Mouse (Mus musculus) CH12.LX (cell line): ENCODE results near the gene Adamts7. TPM values are rescaled to one million over a fixed set of nuclear protein-coding genes. Genes with fewer than 3 reads are reported as not detected.
A peak's percentile ranks its signal among the peaks of the same experiment; 100 is the strongest.

Experiments
- DNase-seq: peaks from one replicate; pipeline ENCODE4 v3.0.0-alpha.2; 2013; ENCODE audit errors: extremely low read depth
- H3K27ac ChIP-seq: 2 replicates; pipeline ENCODE4 v1.5.1; 2012; ENCODE audit warnings: low read depth, mild to moderate bottlenecking, control low read depth, moderate library complexity; ENCODE audit not compliant: insufficient read depth
- H3K27me3 ChIP-seq: replicated peaks from 2 replicates; pipeline ENCODE3; 2012; ENCODE audit warnings: inconsistent platforms
- H3K36me3 ChIP-seq, 2 experiments: replicated peaks in 1 of 2; 2 replicates each; pipeline versions ENCODE3 to v1.6.1; 2012; ENCODE audit warnings: inconsistent platforms in 1 of 2, low read length in 1 of 2, mild to moderate bottlenecking in 1 of 2, mixed read lengths in 1 of 2, moderate library complexity in 1 of 2; ENCODE audit not compliant: control insufficient read depth in 1 of 2, insufficient read depth in 1 of 2
- H3K4me1 ChIP-seq, 2 experiments: 2 replicates each; pipeline ENCODE4 v1.6.1; 2012; ENCODE audit warnings: inconsistent platforms in 1 of 2, moderate library complexity in 1 of 2; ENCODE audit not compliant: insufficient read depth in 2 of 2, control insufficient read depth in 1 of 2
- H3K4me2 ChIP-seq: 2 replicates; pipeline ENCODE4 v1.6.1; 2012; ENCODE audit warnings: low read depth, mild to moderate bottlenecking, control low read depth; ENCODE audit not compliant: poor library complexity, insufficient read depth, severe bottlenecking
- H3K4me3 ChIP-seq, 3 experiments: fragments of 150-350 bp in 1 of 3; sonication (generic) in 1 of 3; replicated peaks in 1 of 3; 2 replicates each; pipeline versions ENCODE3 to v1.5.1; 2011 to 2012; ENCODE audit warnings: low read depth in 2 of 3, low read length in 2 of 3, mild to moderate bottlenecking in 2 of 3, moderate library complexity in 2 of 3, control low read depth in 1 of 3, improper control_type of control experiment in 1 of 3, inconsistent platforms in 1 of 3, mixed read lengths in 1 of 3; ENCODE audit not compliant: poor library complexity in 1 of 3
- H3K79me2 ChIP-seq: replicated peaks from 2 replicates; pipeline ENCODE4 v1.6.1; 2012; ENCODE audit warnings: mild to moderate bottlenecking, moderate library complexity; ENCODE audit not compliant: control insufficient read depth, poor library complexity, insufficient read depth, severe bottlenecking; ENCODE audit errors: extremely low read depth
- H3K9ac ChIP-seq: 2 replicates; pipeline ENCODE4 v1.6.1; 2012; ENCODE audit warnings: low read depth, mild to moderate bottlenecking, control low read depth, moderate library complexity; ENCODE audit not compliant: insufficient read depth
- H3K9me3 ChIP-seq: replicated peaks from 2 replicates; pipeline ENCODE3; 2012; ENCODE audit warnings: low read length, inconsistent platforms, mixed read lengths
- CHD1 ChIP-seq: IDR thresholded peaks from 2 replicates; pipeline ENCODE4 v1.6.1; 2012; ENCODE audit warnings: low read depth, low read length, improper control_type of control experiment, inconsistent platforms
- CTCF ChIP-seq, 2 experiments: IDR thresholded peaks in 1 of 2; conservative IDR thresholded peaks in 1 of 2; 2 replicates each; pipeline ENCODE4 v1.5.1; 2011 to 2012; ENCODE audit warnings: low read depth in 2 of 2, low read length in 2 of 2, improper control_type of control experiment in 1 of 2, inconsistent platforms in 1 of 2, mild to moderate bottlenecking in 1 of 2, moderate library complexity in 1 of 2
- ELF1 ChIP-seq: IDR thresholded peaks from 2 replicates; pipeline ENCODE4 v1.6.1; 2014; ENCODE audit warnings: low read depth, mild to moderate bottlenecking, inconsistent platforms, low read length, improper control_type of control experiment
- EP300 ChIP-seq: IDR thresholded peaks from 2 replicates; pipeline ENCODE4 v1.6.1; 2011; ENCODE audit warnings: low read length, improper control_type of control experiment
- GABPA ChIP-seq: IDR thresholded peaks from 2 replicates; pipeline ENCODE4 v1.6.1; 2012; ENCODE audit warnings: low read depth, low read length, improper control_type of control experiment, inconsistent platforms; ENCODE audit not compliant: insufficient replicate concordance
- JUND ChIP-seq: conservative IDR thresholded peaks from 2 replicates; pipeline ENCODE4 v1.6.1; 2011; ENCODE audit warnings: low read depth, low read length, improper control_type of control experiment
- MAZ ChIP-seq: IDR thresholded peaks from 2 replicates; pipeline ENCODE4 v1.6.1; 2012; ENCODE audit warnings: low read depth, mild to moderate bottlenecking, inconsistent platforms, low read length, improper control_type of control experiment, moderate library complexity
- POLR2A ChIP-seq: IDR thresholded peaks from 2 replicates; pipeline ENCODE4 v1.6.1; 2011; ENCODE audit warnings: low read depth, mild to moderate bottlenecking, improper control_type of control experiment, low read length
- POLR2AphosphoS2 ChIP-seq: IDR thresholded peaks from 2 replicates; pipeline ENCODE4 v1.6.1; 2011; ENCODE audit warnings: low read depth, low read length, improper control_type of control experiment
- RAD21 ChIP-seq: IDR thresholded peaks from 2 replicates; pipeline ENCODE4 v1.6.1; 2011; ENCODE audit warnings: low read depth, mild to moderate bottlenecking, low read length, improper control_type of control experiment, moderate library complexity
- SIN3A ChIP-seq: IDR thresholded peaks from 2 replicates; pipeline ENCODE4 v1.6.1; 2012; ENCODE audit warnings: low read length, improper control_type of control experiment, inconsistent platforms
- SMC3 ChIP-seq: IDR thresholded peaks from 2 replicates; pipeline ENCODE4 v1.6.1; 2011; ENCODE audit warnings: low read depth, low read length, improper control_type of control experiment
- TBP ChIP-seq: conservative IDR thresholded peaks from 2 replicates; pipeline ENCODE4 v1.6.1; 2011; ENCODE audit warnings: low read depth, low read length, improper control_type of control experiment
- UBTF ChIP-seq: IDR thresholded peaks from 2 replicates; pipeline ENCODE4 v1.6.1; 2012; ENCODE audit warnings: low read depth, mild to moderate bottlenecking, inconsistent platforms, low read length, improper control_type of control experiment, moderate library complexity
- ZKSCAN1 ChIP-seq: IDR thresholded peaks from 2 replicates; pipeline ENCODE4 v1.6.1; 2012; ENCODE audit warnings: low read depth, inconsistent platforms, low read length, improper control_type of control experiment, borderline replicate concordance
- dilution Hi-C: fragments of 300-500 bp; cut with MboI; formaldehyde crosslinking; loops from 2 replicates; pipeline ENCODE4 v1.14.3; 2020; ENCODE audit warnings: low sequenced_read_pairs; ENCODE audit not compliant: extremely low pct_unique_long_range_greater_than_20kb, extremely low pct_ligation_motif_present
- in situ Hi-C: fragments of 300-500 bp; cut with MboI; formaldehyde crosslinking; loops from 3 replicates; pipeline ENCODE4 v1.14.3; 2019; ENCODE audit warnings: low sequenced_read_pairs, low pct_ligation_motif_present, low pct_unique_long_range_greater_than_20kb, mixed read lengths
- polyA plus RNA-seq: library from polyadenylated mRNA; unstranded; fragments of >175 nt; gene quantifications from 2 replicates; pipeline ENCODE4 v1.2.1, GENCODE M21; 2012; ENCODE audit warnings: low read depth; ENCODE audit not compliant: insufficient read length
- total RNA-seq, 2 experiments: library from RNA; depleted of rRNA; stranded (reverse); fragments of 300-350 nt in 1 of 2; fragments of >200 nt in 1 of 2; gene quantifications; 2 replicates each; pipeline ENCODE4 v1.2.3; 2012 to 2014

The Adamts7 gene
- total and polyA plus RNA-seq, 3 experiments, result 4.7 to 15.7 (median 9.2) TPM

DNA sequence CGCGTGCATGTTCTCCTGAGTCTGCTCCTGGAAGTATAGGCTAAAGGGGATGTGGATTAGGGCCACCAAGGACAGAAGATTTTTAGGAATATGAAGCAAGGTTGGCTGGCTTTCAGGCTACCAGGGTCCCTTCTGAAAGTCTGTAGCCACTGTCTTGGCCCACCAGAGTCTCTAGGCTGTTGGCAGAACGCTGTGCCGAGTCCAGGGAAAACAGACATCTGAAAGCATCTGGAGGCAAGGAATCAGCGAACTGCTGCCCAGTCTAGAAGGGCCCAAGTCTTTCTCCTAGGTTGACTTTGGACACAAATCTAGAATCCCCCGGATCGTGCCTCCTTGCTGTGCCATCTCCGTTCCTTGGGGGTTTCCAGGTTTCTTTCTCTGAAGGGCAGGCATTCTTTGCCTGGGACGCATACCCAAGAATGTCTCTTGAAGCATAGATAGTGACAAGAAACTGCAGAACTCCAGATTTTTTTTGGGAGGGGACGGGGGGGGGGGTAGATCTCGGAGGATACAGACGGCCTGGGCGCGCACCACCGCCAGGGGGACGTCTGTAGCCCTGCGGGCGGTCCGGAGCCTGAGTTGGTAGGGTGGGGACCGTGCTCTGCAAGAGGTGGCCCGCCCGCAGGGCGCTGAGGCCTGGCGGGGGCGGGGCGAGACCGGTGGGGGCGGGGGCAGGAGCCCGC, 485 bp upstream of the Adamts7 start:
- Histone ChIP-seq H3K27me3 (peaks cover 2% of the 10 kb centered on the region), H3K4me3 (no peak overlapping the region), H3K79me2 (peaks cover 2% of the 10 kb centered on the region; the same call in 1 of the 2 replicates), H3K4me1 (peaks cover 10 to 34% of the 10 kb centered on the region in 2 experiments), H3K27ac (no peak overlapping the region), H3K4me2 (peak overlapping the region; percentile 9), H3K9me3 (no peaks in the 10 kb centered on the region), H3K36me3 (peaks cover 0 to 3% of the 10 kb centered on the region in 2 experiments), H3K9ac (no peak overlapping the region)
- TF ChIP-seq RAD21, result peak; percentile 22
- peak; percentile 51 for TF ChIP-seq SMC3
- 0 out of 2 replicates have a peak, but pooled peaks have one; percentile 9 for TF ChIP-seq POLR2A
- no peak for TF ChIP-seq POLR2AphosphoS2
- TF ChIP-seq MAZ, result peak; percentile 78; the same call in 1 of the 2 replicates
- peak in 1 of 2 experiments; percentile 64; a peak in 2 of 4 replicates for TF ChIP-seq CTCF (conservative IDR thresholded peaks at IDR 0.05 in 1 of 2, IDR thresholded peaks at IDR 0.05 in 1 of 2; ENCODE audit: low read depth in 2 of 2, low read length in 2 of 2)
- no peak for DNase-seq
- dilution Hi-C loops, result no loop called here
- in situ Hi-C loops, result loop anchor here (5.0 kb wide), 1 partner anchor 35 kb away; no protein-coding TSS in a partner anchor

GRCm38 (mm10) chr9:90163749-90164095, 853 bp downstream of the Adamts7 start:
- Histone ChIP-seq H3K4me3 (peak overlapping the region; percentile 68 to 78 (median 69)), H3K27me3 (peaks cover 2% of the 10 kb centered on the region), H3K9me3 (peaks cover 2% of the 10 kb centered on the region), H3K9ac (peak overlapping the region; percentile 69), H3K79me2 (peaks cover 2% of the 10 kb centered on the region; the same call in 1 of the 2 replicates), H3K27ac (peak overlapping the region; percentile 6; the same call in 1 of the 2 replicates), H3K4me1 (peaks cover 10 to 41% of the 10 kb centered on the region in 2 experiments), H3K36me3 (peaks cover 0 to 6% of the 10 kb centered on the region in 2 experiments), H3K4me2 (peak overlapping the region; percentile 9)
- in situ Hi-C loops, result loop anchor here (5.0 kb wide), 1 partner anchor 36 kb away; no protein-coding TSS in a partner anchor
- dilution Hi-C loops, result no loop called here
- DNase-seq, result no peak
- TF ChIP-seq JUND (no peak), CTCF (conservative IDR thresholded peaks at IDR 0.05 in 1 of 2, IDR thresholded peaks at IDR 0.05 in 1 of 2; ENCODE audit: low read depth in 2 of 2, low read length in 2 of 2) (no peak), GABPA (no peak), ELF1 (no peak), POLR2AphosphoS2 (no peak), TBP (no peak), CHD1 (no peak), EP300 (no peak), ZKSCAN1 (no peak), SIN3A (no peak), UBTF (no peak; the same call in 1 of the 2 replicates)
- TF ChIP-seq, all 38 proteins: peak for 0
